Mouse (Mus musculus): ENCODE results near the gene Hist3h2ba. TPM values are rescaled to one million over a fixed set of nuclear protein-coding genes. Genes with fewer than 3 reads are reported as not detected.

The Hist3h2ba gene
- polyA plus RNA-seq, 1 experiment from 2014 or later, result 36.5 TPM

DNA sequence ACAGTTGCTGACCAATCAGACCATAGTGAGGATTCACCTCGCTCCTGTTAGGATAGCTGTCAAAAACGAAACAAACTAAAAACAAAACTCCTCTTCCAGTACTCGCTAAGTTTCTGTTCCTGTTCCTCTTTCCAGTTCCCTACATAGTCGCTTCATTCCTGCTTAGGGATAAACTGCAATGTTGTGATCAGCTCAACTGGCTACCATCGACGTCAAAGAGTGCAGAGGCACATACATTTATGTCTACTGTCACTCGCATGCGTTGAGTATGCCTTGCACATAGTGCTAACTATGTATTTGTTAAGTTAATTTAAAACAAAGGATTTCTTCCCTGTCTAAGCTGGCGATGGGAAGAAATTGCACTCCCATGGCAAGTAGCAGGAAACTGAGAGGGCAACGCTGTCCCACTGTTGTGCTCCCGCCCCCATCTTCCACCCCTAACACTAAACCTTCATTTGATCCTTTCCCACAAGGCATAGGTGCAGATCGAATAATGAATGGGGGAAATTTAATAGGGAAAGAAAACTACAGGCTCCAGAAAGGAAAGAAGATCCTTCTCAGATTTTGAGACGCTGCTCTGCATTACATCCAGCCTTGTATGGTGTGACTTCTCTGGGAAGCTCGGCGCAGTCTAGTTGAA is 10.6 kb downstream of the Hist3h2ba start:
- peaks cover 13% of the 10 kb centered on the region for H3K36me3 ChIP-seq (replicated peaks)
- peaks cover 57% of the 10 kb centered on the region for H3K27me3 ChIP-seq (ENCODE audit: poor library complexity, severe bottlenecking)
- peaks cover 7% of the 10 kb centered on the region for H3K9me3 ChIP-seq
- peak overlapping the region; percentile 62 for H3K4me3 ChIP-seq
- 42% methylated on average over 15 of the region's 15 CpGs for WGBS
- peaks cover 47% of the 10 kb centered on the region for H3K4me1 ChIP-seq
- peak overlapping the region; percentile 68; the same call in 1 of the 2 replicates for H3K27ac ChIP-seq
- no peak for DNase-seq (ENCODE audit: extremely low spot score, low spot score)

DNA sequence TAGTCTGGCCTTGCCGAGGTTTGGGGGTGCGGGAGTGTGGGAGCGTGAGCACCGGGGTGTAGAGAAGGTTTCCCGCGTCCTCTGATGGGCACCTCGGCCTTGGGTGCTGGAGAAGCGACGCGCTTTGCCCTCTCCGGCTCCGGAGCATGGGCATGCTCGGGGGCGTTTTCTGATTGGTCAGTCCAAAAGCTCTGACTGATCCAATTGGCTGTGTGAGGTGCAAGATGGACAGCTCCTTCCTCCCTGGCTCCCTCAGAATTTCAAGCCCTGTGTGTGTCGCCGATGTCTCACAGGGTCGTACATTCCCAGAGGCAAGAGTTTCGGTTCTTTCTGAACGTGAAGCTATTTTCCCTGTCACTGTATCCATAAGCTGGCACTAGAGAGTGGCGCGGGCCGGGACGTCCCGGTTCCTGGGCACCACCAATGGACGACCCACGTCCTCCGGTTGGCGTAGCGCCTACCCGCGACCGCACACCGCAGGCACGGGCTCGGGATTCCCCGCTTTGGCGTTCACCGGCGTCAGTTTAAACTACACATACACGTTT is 11.3 kb downstream of the Hist3h2ba start:
- peak overlapping the region; percentile 68 for H3K27ac ChIP-seq
- peak overlapping the region; percentile 62 for H3K4me3 ChIP-seq
- peaks cover 52% of the 10 kb centered on the region for H3K4me1 ChIP-seq
- peaks cover 7% of the 10 kb centered on the region for H3K9me3 ChIP-seq
- peaks cover 57% of the 10 kb centered on the region for H3K27me3 ChIP-seq (ENCODE audit: poor library complexity, severe bottlenecking)
- peak; percentile 82 for DNase-seq (ENCODE audit: extremely low spot score, low spot score)
- H3K36me3 ChIP-seq (replicated peaks), result peaks cover 13% of the 10 kb centered on the region
- 3% methylated on average over 40 of the region's 40 CpGs for WGBS

DNA sequence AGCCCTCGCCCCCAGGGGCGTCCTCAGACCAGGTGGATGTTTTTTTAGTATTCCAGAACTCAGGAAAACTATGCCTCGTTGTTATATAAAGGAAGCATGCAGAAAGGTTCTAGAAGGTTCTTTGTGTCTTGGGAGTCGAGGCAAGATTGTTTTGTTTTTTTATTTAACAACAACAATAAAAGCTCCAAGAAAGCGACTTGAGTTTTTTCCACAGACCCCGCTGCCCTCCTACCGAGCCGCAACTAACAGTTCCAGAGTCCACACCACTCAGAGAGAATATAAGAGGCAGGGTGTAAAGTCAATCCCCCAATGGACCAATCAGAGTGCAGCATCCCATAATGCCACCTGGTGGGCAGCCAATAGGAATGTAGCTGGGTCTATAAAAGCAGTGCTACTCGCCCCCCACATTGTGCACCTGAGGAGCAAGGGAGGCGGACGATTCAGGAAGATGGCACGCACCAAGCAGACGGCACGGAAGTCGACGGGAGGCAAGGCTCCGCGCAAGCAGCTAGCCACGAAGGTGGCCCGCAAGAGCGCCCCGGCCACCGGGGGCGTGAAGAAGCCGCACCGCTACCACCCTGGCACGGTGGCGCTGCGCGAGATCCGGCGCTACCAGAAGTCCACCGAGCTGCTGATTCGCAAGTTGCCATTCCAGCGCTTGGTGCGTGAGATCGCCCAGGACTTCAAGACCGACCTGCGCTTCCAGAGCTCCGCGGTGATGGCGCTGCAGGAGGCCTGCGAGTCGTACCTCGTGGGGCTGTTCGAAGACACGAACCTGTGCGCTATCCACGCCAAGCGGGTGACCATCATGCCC is 12.9 kb downstream of the Hist3h2ba start:
- Histone ChIP-seq H3K27ac (no peak overlapping the region), H3K4me3 (peak overlapping the region; percentile 5; the same call in 1 of the 2 replicates), H3K4me1 (peaks cover 44% of the 10 kb centered on the region), H3K27me3 (ENCODE audit: poor library complexity, severe bottlenecking) (peaks cover 57% of the 10 kb centered on the region), H3K36me3 (replicated peaks) (peaks cover 13% of the 10 kb centered on the region), H3K9me3 (peaks cover 7% of the 10 kb centered on the region)
- DNase-seq (ENCODE audit: extremely low spot score, low spot score), result no peak
- 69% methylated on average over 50 of the region's 50 CpGs for WGBS

DNA sequence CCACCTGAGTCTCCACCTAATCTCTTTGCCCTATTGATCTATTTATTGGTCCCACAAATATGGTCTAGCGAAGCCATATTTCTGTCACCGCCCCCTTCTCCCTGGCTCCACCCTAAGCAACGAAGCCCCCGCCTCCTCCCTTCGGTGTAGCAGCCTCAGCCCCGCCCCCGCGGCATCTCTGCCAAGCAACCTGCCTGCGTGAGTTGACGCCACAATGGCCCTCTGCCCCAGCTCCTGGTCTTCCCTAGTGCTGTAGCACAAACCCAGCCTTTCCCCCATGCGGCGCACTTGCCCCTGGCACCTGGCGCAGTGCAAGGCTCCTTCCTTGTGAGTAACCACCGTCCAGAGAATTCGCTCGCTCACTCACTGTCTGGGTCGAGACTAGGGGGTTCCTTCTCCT is 14.8 kb downstream of the Hist3h2ba start:
- Histone ChIP-seq H3K27ac (no peak overlapping the region), H3K4me1 (peaks cover 30% of the 10 kb centered on the region), H3K9me3 (peaks cover 7% of the 10 kb centered on the region), H3K36me3 (replicated peaks) (peaks cover 12% of the 10 kb centered on the region), H3K27me3 (ENCODE audit: poor library complexity, severe bottlenecking) (peaks cover 38% of the 10 kb centered on the region), H3K4me3 (no peak overlapping the region)
- no peak for DNase-seq (ENCODE audit: extremely low spot score, low spot score)
- 39% methylated on average over 17 of the region's 17 CpGs for WGBS

DNA sequence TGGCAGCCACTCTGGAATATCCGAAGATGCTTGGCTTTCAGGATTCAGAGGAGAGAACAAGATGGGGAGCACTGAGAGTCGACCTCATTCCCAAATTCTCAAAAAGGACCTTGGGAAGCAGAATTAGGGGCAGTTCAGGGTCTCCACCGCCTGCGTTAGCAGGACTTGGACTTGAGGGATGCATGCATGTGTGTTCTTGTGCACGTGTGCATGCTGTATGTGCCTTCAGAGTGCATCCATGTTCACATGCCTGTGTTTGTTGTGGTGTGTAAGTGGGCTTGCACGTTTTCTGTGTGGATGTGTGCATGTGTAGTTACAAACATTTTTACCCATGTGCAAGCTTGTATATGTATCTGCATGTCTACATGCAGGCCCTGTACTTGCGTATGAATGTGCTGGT is 15.5 kb downstream of the Hist3h2ba start:
- peaks cover 32% of the 10 kb centered on the region for H3K27me3 ChIP-seq (ENCODE audit: poor library complexity, severe bottlenecking)
- peaks cover 7% of the 10 kb centered on the region for H3K9me3 ChIP-seq
- WGBS, result 85% methylated on average over 7 of the region's 7 CpGs
- no peak for DNase-seq (ENCODE audit: extremely low spot score, low spot score)
- H3K27ac ChIP-seq, result no peak overlapping the region
- H3K4me1 ChIP-seq, result peaks cover 26% of the 10 kb centered on the region
- peaks cover 19% of the 10 kb centered on the region for H3K36me3 ChIP-seq (replicated peaks)
- H3K4me3 ChIP-seq, result no peak overlapping the region

DNA sequence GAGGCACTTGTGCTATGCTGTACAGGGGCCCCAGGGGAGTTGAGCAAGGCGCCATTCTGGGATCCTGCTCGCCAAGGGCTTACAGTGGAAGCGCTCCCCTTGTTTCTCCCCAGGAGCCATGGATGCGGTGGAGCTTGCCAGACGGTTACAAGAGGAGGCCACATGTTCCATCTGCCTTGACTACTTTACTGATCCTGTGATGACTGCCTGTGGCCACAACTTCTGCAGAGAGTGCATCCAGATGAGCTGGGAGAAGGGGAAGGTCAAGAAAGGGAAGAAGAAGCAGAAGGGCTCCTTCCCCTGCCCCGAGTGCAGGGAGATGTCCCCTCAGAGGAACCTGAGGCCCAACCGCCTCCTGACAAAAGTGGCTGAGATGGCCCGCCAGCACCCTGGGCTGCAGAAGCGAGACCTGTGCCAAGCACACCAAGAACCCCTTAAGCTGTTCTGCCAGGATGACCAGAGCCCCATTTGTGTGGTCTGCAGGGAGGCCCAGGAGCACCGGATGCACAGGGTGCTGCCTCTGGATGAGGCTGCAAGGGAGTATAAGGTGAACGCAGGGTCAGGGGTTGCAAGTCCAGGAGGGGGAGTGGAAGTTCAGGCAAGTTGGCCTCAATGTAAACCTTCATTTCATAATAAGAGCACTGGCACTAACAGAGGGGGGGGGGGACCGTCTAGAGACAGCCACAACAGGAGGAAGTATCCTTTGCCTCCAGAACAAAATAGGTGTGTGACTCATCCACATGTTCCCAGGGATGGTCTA is 16.5 kb downstream of the Hist3h2ba start:
- H3K36me3 ChIP-seq (replicated peaks), result peaks cover 28% of the 10 kb centered on the region
- H3K27me3 ChIP-seq (ENCODE audit: poor library complexity, severe bottlenecking), result peaks cover 29% of the 10 kb centered on the region
- DNase-seq (ENCODE audit: extremely low spot score, low spot score), result no peak
- no peak overlapping the region for H3K27ac ChIP-seq
- peaks cover 16% of the 10 kb centered on the region for H3K4me1 ChIP-seq
- no peak overlapping the region; the same call in 1 of the 2 replicates for H3K4me3 ChIP-seq
- H3K9me3 ChIP-seq, result peaks cover 7% of the 10 kb centered on the region
- 61% methylated on average over 12 of the region's 12 CpGs for WGBS

DNA sequence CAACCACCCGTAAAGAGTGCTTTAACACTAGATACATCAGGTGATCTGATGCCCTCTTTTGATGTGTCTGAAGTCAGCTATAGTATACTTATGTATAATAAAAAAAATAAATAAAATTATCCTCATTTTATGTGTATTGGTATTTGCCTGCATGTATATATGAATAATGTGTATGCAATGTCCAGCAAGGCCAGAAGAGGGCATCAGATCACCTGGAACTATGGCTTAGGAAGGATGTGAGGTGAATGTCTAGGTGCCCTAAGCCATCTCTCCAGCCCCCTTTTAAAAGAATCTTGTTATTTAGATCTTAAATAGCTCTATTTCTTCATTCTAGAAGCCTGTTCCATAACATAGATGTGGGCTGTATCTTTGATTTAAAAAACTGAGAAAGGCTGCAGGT is 18.6 kb downstream of the Hist3h2ba start:
- no peaks in the 10 kb centered on the region for H3K9me3 ChIP-seq
- peaks cover 13% of the 10 kb centered on the region for H3K4me1 ChIP-seq
- 98% methylated on average over 1 of the region's 1 CpGs for WGBS
- DNase-seq (ENCODE audit: extremely low spot score, low spot score), result no peak
- H3K27me3 ChIP-seq (ENCODE audit: poor library complexity, severe bottlenecking), result peaks cover 10% of the 10 kb centered on the region
- H3K27ac ChIP-seq, result no peak overlapping the region
- H3K36me3 ChIP-seq (replicated peaks), result peaks cover 50% of the 10 kb centered on the region
- no peak overlapping the region for H3K4me3 ChIP-seq

DNA sequence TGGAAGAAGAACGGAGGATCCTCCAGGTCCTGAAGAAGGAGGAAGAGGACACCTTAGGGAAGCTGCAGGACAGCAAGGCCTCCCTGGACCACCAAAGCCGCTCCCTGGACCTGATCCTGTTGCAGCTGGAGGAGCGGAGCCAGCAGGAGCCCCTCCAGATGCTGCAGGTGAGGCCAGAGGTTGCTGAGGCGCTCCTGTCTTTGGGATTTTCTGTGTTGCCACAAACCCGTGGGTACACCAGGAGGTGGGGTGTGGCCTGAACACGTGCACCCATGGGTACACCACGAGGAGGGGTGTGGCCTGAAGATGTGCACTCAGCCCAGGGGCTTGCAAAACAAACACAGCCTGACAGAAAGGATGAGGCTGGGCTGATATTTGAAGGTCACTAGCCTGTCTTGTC is 19.8 kb downstream of the Hist3h2ba start:
- Histone ChIP-seq H3K9me3 (no peaks in the 10 kb centered on the region), H3K4me1 (peaks cover 11% of the 10 kb centered on the region), H3K36me3 (replicated peaks) (peaks cover 54% of the 10 kb centered on the region), H3K4me3 (no peak overlapping the region), H3K27me3 (ENCODE audit: poor library complexity, severe bottlenecking) (no peaks in the 10 kb centered on the region), H3K27ac (no peak overlapping the region)
- DNase-seq (ENCODE audit: extremely low spot score, low spot score), result no peak
- WGBS, result 84% methylated on average over 7 of the region's 7 CpGs

DNA sequence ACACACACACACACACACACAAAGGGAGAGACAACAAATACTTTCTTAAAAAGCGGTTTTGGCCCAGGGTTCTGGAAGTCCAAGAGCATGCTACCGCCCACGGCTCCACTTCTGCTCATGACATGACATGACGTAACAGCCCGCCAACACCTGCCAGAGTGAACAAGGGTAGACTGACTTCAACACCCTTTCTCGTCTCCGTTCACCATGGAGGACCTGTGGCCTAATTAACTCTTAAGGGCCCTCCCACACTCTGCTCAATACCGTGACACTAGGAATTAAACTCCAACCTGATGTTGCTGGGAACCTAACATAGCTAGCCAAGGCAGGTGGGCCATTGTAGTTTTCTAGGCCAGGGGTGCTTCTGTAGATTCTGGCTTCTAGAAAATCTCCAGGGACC is 20.3 kb downstream of the Hist3h2ba start:
- peaks cover 9% of the 10 kb centered on the region for H3K4me1 ChIP-seq
- H3K9me3 ChIP-seq, result no peaks in the 10 kb centered on the region
- WGBS, result 87% methylated on average over 8 of the region's 8 CpGs
- H3K4me3 ChIP-seq, result no peak overlapping the region
- no peak for DNase-seq (ENCODE audit: extremely low spot score, low spot score)
- no peaks in the 10 kb centered on the region for H3K27me3 ChIP-seq (ENCODE audit: poor library complexity, severe bottlenecking)
- peaks cover 59% of the 10 kb centered on the region for H3K36me3 ChIP-seq (replicated peaks)
- H3K27ac ChIP-seq, result no peak overlapping the region

DNA sequence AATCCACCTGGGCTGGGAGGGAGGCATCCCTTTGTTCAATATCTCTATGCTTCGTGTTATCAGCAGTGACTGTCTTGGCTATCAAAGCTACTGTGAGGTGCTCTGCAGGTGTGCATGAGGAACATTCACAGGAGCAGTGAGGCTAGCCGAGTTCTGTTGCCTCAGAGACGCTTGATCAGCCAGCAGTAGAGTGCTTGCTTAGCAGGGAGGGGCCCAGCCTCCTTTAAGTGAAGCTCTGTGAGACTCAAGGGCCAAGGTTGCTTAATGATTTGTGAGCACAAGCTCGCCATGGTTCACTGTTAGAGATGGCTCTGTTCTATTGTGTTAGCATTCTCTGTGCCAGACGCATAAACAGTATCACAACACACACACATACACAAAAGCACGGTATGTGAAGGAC is 20.9 kb downstream of the Hist3h2ba start:
- H3K27me3 ChIP-seq (ENCODE audit: poor library complexity, severe bottlenecking), result no peaks in the 10 kb centered on the region
- H3K9me3 ChIP-seq, result no peaks in the 10 kb centered on the region
- WGBS, result 83% methylated on average over 6 of the region's 6 CpGs
- no peak for DNase-seq (ENCODE audit: extremely low spot score, low spot score)
- peaks cover 65% of the 10 kb centered on the region for H3K36me3 ChIP-seq (replicated peaks)
- H3K4me1 ChIP-seq, result peaks cover 8% of the 10 kb centered on the region
- no peak overlapping the region for H3K4me3 ChIP-seq
- no peak overlapping the region for H3K27ac ChIP-seq

DNA sequence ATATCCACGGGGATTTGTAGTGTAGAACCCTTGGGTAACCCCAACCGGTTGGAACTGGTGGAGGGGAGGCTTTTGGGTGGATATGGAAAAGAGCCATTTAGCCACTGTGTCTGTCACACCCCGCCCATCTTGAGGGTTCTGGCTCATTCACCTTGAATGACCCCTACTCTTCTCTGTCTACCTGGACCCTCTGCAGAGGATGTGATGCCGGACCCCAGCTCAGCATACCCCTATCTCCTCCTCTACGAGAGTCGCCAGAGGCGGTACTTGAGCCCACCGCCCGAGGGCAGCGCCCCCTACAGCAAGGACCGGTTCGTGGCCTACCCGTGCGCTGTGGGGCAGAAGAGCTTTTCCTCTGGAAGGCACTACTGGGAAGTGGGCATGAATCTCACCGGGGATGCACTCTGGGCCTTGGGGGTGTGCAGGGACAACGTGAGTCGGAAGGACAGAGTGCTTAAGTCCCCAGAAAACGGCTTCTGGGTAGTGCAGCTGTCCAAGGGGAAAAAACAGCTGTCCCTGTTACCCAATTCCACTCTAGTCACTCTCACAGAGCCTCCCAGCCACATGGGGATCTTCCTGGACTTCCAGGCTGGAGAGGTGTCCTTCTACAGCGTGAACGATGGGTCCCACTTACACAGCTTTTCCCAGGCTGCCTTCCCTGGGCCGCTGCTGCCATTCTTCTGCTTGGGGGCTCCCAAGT is 22.3 kb downstream of the Hist3h2ba start:
- DNase-seq (ENCODE audit: extremely low spot score, low spot score), result no peak
- Histone ChIP-seq H3K27ac (no peak overlapping the region), H3K9me3 (no peaks in the 10 kb centered on the region), H3K4me1 (peaks cover 7% of the 10 kb centered on the region), H3K27me3 (ENCODE audit: poor library complexity, severe bottlenecking) (no peaks in the 10 kb centered on the region), H3K4me3 (no peak overlapping the region), H3K36me3 (replicated peaks) (peaks cover 76% of the 10 kb centered on the region)
- 93% methylated on average over 21 of the region's 21 CpGs for WGBS

DNA sequence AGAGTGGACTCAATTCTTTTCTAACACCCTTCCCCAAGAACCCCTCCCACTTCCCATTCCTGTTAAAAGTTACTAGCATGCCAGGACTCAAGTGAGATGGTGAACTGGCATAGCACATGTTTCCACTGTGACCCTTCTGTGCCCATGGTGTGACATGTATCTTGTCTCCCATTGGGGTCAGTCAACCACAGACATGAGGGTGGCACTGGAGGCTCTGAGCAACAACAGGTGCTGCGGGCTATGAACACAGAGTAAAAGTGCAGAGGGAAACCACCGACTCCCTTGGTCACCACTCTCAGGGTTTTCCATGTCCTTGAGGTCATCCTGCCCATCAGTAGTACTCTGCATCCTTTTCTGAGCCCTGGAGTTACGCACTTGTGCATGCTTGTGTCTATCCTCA is 23.1 kb downstream of the Hist3h2ba start:
- DNase-seq (ENCODE audit: extremely low spot score, low spot score), result no peak
- WGBS, result 99% methylated on average over 3 of the region's 3 CpGs

More for the DNA sequence above, 23.1 kb downstream of the Hist3h2ba start:
- Histone ChIP-seq H3K4me3 (no peak overlapping the region), H3K27me3 (ENCODE audit: poor library complexity, severe bottlenecking) (no peaks in the 10 kb centered on the region), H3K36me3 (replicated peaks) (peaks cover 76% of the 10 kb centered on the region), H3K4me1 (peaks cover 15% of the 10 kb centered on the region), H3K9me3 (no peaks in the 10 kb centered on the region), H3K27ac (no peak overlapping the region)
